Mouse (Mus musculus): ENCODE measurements around the gene Ccs.

Gene Ccs

DNA sequence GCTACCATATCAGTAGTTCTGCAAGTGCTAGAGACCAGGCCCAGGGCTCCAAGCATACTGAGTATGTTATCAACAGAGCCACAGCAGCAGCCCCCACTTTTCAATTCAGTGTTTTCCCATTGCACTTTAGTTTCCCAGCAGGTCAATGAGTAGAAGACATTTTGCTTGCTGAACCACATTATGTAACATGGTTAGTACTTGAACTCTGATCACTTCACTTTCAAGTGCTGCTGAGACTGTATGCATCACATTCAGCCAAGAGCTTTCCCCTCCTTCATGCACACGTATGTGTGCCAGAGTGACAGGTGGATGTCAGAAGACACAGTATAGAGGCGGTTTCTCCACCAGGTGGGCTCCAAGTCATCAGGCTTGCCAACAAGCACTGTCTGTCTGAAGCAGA is 56.2 kb downstream of the Ccs start:
- in situ Hi-C loops (cut with MboI, MseI) = no loop called here

All from T-helper 1 cell (primary cell).